21 mouse cellular contexts compared by ENCODE assay signal in genomic region chr5:140258633-140259032, GRCm38 (mm10).
DNase-seq lines count a peak whose midpoint lies in the region; TF ChIP-seq lines count a peak whose summit lies in the region.
"Had no signal": no experiment of that assay in that cellular context is flagged by ENCODE, and none has a peak within 500 bp of the region (broad histone marks: within the 10 kb centered on the region; RNA-seq: fewer than 3 reads in every experiment).

No protein-coding gene starts in this region.

- no peak for TF ChIP-seq CTCF in thymus, adult 2 months (IDR thresholded peaks at IDR 0.05; ENCODE audit: borderline replicate concordance, control insufficient read depth, extremely low read depth, insufficient read depth, low read length, poor library complexity)

- TF ChIP-seq POLR2A in thymus, adult 2 months (IDR thresholded peaks at IDR 0.05; ENCODE audit: control insufficient read depth, extremely low read depth, insufficient read depth, low read length, poor library complexity), result no peak

- peaks cover 80% of the 10 kb centered on the region for H3K4me1 ChIP-seq in thymus, adult 2 months (replicated peaks; ENCODE audit: control insufficient read depth, insufficient read depth, low read length)
- H3K4me1 ChIP-seq: embryonic facial prominence, embryonic 15.5 days had no signal

- no peaks in the 10 kb centered on the region for H3K27me3 ChIP-seq in thymus, adult 2 months (ENCODE audit: control insufficient read depth, insufficient read depth, low read length)
- H3K27me3 ChIP-seq: embryonic facial prominence, embryonic 15.5 days; limb, embryonic 15.5 days; midbrain, embryonic 15.5 days; neural tube, embryonic 13.5 days had no signal

- DNase-seq in heart, adult 18-20 months, result peak; percentile 45 to 76
- no peak for DNase-seq in heart, postnatal 25 days (ENCODE audit: low spot score)
- peak; percentile 17 for DNase-seq in kidney, adult 18-20 months
- DNase-seq in kidney, postnatal 10 days, result no peak
- no peak for DNase-seq in thymus, adult 2 months
- DNase-seq in thymus, postnatal 10 days (ENCODE audit: low spot score in 2 of 2), result no peak
- peak; percentile 57 for DNase-seq in thymus, postnatal 4 days
- DNase-seq: adrenal gland, postnatal 25 days; cerebellum, adult 9-11 months; gastrocnemius, postnatal 10 days; layer of hippocampus, adult 9-11 months; left cerebral cortex, postnatal 4 days; retina, postnatal 1 day; right cerebral cortex, postnatal 25 days had no signal

- intact Hi-C loops in heart, postnatal 25 days (cut with DNase I), result no loop called here

- 96% methylated on average over 5 of the region's 5 CpGs for WGBS in thymus, adult 2 months

- peak overlapping the region; percentile 40 for H3K4me3 ChIP-seq in thymus, adult 2 months (ENCODE audit: control insufficient read depth, insufficient read depth, low read length)
- H3K4me3 ChIP-seq: embryonic facial prominence, embryonic 15.5 days; left cerebral cortex, adult 2 months; limb, embryonic 15.5 days; midbrain, embryonic 15.5 days; neural tube, embryonic 13.5 days had no signal

- 0 out of 2 replicates have a peak, but pooled peaks cover 6% of the 10 kb centered on the region for H3K36me3 ChIP-seq in thymus, adult 2 months (ENCODE audit: control insufficient read depth, insufficient read depth, low read length)
- H3K36me3 ChIP-seq: midbrain, embryonic 15.5 days had no signal

- H3K27ac ChIP-seq in thymus, adult 2 months (ENCODE audit: control insufficient read depth, insufficient read depth, low read length), result peak overlapping the region; percentile 80
- H3K27ac ChIP-seq: embryonic facial prominence, embryonic 15.5 days; hindbrain, embryonic 14.5 days; left cerebral cortex, adult 2 months; limb, embryonic 15.5 days; macrophage; midbrain, embryonic 15.5 days; neural tube, embryonic 13.5 days had no signal

Comparison
In these comparisons a context has a peak if more than half of its experiments do, and no peak if none do; other contexts are left out.
1. DNase-seq: peak in heart, adult 18-20 months (2 of 2), kidney, adult 18-20 months (single experiment) and thymus, postnatal 4 days (single experiment); none in heart, postnatal 25 days (single experiment), kidney, postnatal 10 days (single experiment), thymus, adult 2 months (single experiment) and thymus, postnatal 10 days (0 of 2).